Mouse (Mus musculus) lung, adult 10 weeks (tissue): ENCODE measurements around the gene Hpcal4. TPM values are rescaled to one million over a fixed set of nuclear protein-coding genes. Genes with fewer than 3 reads are reported as not detected.

Source experiments
- polyA plus RNA-seq: library from polyadenylated mRNA; stranded (reverse); fragments of 350-450 nt; fragmentation: Illumina TruSeq; extraction: RNeasy Lipid Tissue Mini Kit (QIAGEN cat#74804); gene quantifications from one replicate; pipeline ENCODE4 v1.2.3, GENCODE M21; 2014; ENCODE audit warnings: low read depth, low replicate concordance; ENCODE audit not compliant: insufficient read depth

Gene Hpcal4
- 0.92 TPM for polyA plus RNA-seq

DNA sequence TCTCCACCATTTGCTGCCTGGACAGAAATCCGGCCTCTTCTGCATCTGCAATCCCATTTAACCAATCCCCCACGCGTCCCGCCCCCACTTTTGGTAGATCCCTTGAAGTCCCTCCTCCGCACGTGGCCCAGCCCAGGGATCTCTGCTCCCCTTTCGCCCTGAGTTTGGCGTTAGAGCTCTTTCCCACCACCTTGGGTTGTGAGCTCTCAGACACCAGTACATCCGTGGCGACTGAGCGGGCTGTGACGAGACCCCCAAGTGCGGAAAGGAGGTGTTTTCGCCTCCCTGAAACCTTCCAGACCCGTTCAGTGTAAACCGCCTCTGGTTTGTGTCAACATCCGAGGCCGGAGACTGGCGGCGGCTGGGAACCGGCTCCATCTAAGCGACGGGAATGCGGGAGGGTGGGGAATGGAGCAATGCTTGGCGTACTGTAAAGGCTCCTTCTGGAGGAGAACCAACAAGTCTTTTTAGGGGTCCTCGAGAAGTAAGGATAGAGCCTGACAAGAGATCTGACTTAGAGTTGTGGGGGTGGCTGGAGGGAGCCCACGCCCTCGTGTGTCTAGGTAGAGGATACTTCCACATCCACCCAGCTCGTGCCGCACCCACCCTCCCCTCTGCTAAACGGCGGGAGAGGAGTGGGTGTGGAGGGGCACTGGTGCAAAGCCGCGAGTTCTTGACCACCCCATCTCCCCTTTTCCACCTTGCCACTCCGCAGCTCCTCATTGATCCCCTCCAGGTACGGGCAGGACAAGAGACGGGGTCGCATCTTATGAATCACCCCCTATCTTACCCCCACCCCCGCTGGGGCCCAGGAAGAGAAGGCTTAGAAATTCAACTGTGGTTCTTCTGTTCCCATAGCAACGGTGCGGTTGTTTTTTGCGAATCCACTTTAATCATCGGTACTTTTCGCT lies at the start of gene Hpcal4:
TSS of gene Hpcal4 (plus strand) at position 900 of the 911 bp plus-strand sequence.

GRCm38 (mm10) chr4:123139513-123140154 lies 43.4 kb upstream of the Hpcal4 start, which contains the start of gene Ppie:
Gene Ppie (minus strand): TSS chr4:123139951.

DNA sequence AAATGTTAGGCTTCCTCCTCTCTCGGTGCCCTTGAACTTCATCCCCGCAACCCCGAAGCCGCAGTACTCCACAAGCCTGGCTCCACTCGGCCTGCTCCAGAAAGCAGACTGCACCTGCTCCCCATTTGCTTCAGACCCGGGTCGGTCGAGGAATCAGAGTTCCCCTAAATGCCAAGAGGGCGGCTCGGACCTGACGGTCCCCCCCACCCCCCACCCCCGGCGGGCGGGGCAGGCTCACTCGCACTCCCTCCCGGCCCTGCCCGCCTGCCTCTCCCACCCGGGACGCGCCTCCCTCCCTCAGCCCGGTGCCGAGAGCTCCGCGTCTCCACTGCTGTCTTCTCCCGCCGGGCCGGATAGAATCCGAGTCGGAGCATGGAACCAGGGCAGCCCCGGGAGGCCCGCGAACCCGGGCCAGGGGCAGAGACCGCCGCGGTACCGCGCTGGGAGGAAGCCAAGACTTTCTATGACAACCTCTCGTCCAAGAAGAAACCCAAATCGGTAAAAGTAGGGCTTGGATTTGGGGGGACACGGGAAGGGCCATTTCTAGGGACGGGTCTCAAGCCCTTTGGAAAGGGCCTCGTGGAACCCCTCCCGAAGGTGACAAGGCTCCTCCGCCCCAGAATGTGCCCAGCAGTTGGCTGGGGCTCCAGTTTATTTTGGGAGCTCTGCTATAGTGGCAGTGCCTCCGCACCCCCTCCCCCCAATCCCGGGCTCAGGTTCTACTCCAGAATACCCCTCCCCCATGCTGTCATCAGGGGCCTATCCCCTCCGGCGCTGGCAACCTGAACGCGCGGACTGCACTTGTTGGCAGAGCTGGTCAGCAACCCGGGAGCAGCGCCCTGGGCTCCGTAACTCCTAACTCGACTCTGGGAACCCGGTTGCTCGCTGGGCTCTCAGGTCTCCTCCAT lies 18.4 kb downstream of the Hpcal4 start, which contains the start of gene Nt5c1a:
TSS of gene Nt5c1a (plus strand) at position 319 of the 908 bp plus-strand sequence.

DNA sequence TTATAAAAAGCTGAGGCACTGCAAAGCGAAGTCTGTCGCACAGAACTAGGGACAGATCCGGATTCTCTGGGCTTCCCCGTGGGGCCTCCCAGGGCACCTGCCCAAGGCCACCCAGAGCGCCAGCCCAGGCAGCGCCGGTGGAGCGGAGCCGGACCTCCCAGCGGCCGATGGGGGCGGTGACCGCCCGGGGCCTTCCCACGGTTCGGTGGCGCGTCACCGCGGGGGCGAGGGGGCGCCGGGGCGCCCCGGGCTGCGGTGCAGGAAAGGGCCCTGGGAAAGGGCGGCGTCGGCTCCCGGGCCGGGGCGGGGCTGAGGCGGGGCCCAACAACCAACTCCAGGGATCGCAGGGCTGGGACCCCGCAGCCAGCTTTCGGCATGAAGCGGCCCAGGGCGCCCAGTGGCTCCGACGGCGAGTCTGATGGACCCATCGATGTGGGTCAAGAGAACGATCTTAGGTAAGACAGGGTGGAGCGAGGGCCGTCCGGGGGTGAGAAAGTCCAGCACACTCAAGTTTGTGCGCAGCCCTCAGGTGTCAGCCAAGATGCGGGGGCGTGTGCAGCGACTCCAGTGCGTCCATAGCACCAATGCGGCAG lies 50.6 kb downstream of the Hpcal4 start, which contains the start of gene Heyl:
TSS of gene Heyl (plus strand) at position 65 of the 593 bp plus-strand sequence.

Other genes with a start within 250 kb of the Hpcal4 start
- 5.2 TPM for gene Mfsd2a, start 222.0 kb upstream of the Hpcal4 start, polyA plus RNA-seq
- gene Mycl, start 187.6 kb upstream of the Hpcal4 start, polyA plus RNA-seq, result 5.6 TPM
- gene Trit1, start 166.6 kb upstream of the Hpcal4 start, polyA plus RNA-seq, result 8.4 TPM
- not detected for gene Bmp8b, start 78.1 kb upstream of the Hpcal4 start, polyA plus RNA-seq
- gene Oxct2b, start 67.0 kb upstream of the Hpcal4 start, polyA plus RNA-seq, result not detected
- 42.5 TPM for gene Ppie, start 43.3 kb upstream of the Hpcal4 start, polyA plus RNA-seq
- not detected for gene Nt5c1a, start 18.3 kb downstream of the Hpcal4 start, polyA plus RNA-seq
- 10.7 TPM for gene Heyl, start 50.3 kb downstream of the Hpcal4 start, polyA plus RNA-seq
- gene Pabpc4, start 79.1 kb downstream of the Hpcal4 start, polyA plus RNA-seq, result 19.4 TPM
- gene Oxct2a, start 140.4 kb downstream of the Hpcal4 start, polyA plus RNA-seq, result not detected
- gene Bmp8a, start 160.0 kb downstream of the Hpcal4 start, polyA plus RNA-seq, result not detected